Mouse (Mus musculus) lung, embryonic 14.5 days (tissue): ENCODE data around the gene D430041D05Rik. TPM values are rescaled to one million over a fixed set of nuclear protein-coding genes. Genes with fewer than 3 reads are reported as not detected.

Experiments
- ATAC-seq: fragments of 200-750 bp; cut with Nextera tagmentation; 2 replicates; pipeline ENCODE4 v1.8.0; 2017; ENCODE audit warnings: mild to moderate bottlenecking, moderate TSS enrichment, moderate library complexity; ENCODE audit not compliant: insufficient read depth
- DNase-seq: peaks from one replicate; pipeline ENCODE4 v3.0.0-alpha.2; 2015
- H3K27ac ChIP-seq: fragments of 300-500 bp; sonication (generic); 2 replicates; pipeline ENCODE4 v1.5.1; 2014; ENCODE audit warnings: low read depth, mild to moderate bottlenecking, moderate library complexity
- H3K27me3 ChIP-seq: fragments of 300-500 bp; sonication (generic); 2 replicates; pipeline ENCODE4 v1.6.1; 2014; ENCODE audit warnings: low read length, control low read depth; ENCODE audit not compliant: insufficient read depth
- H3K36me3 ChIP-seq: fragments of 300-500 bp; sonication (generic); 2 replicates; pipeline ENCODE4 v1.6.1; 2014; ENCODE audit warnings: control low read depth; ENCODE audit not compliant: insufficient read depth
- H3K4me1 ChIP-seq: fragments of 300-500 bp; sonication (generic); 2 replicates; pipeline ENCODE4 v1.6.1; 2014; ENCODE audit warnings: antibody characterized with exemption, control low read depth; ENCODE audit not compliant: insufficient read depth
- H3K4me2 ChIP-seq: fragments of 300-500 bp; sonication (generic); 2 replicates; pipeline ENCODE4 v1.6.1; 2014; ENCODE audit warnings: mild to moderate bottlenecking
- H3K4me3 ChIP-seq: fragments of 300-500 bp; sonication (generic); 2 replicates; pipeline ENCODE4 v1.5.1; 2014; ENCODE audit warnings: low read depth, low read length
- H3K9ac ChIP-seq: fragments of 300-500 bp; sonication (generic); 2 replicates; pipeline ENCODE4 v1.6.1; 2014
- H3K9me3 ChIP-seq: fragments of 300-500 bp; sonication (generic); 2 replicates; pipeline ENCODE4 v1.6.1; 2016; ENCODE audit warnings: low read depth, low read length, control low read depth
- CTCF ChIP-seq: IDR thresholded peaks from 2 replicates; pipeline ENCODE4 v1.5.1; 2016; ENCODE audit warnings: antibody characterized with exemption, low read depth
- WGBS: fragments of 180-500 bp; shearing (Covaris S2); extraction: QIAGEN DNeasy Blood & Tissue Kit; methylation state at CpG from one replicate; pipeline ENCODE4 v1.1.7; 2014; 5-methylcytosine and 5-hydroxymethylcytosine counted together
- polyA plus RNA-seq: library from polyadenylated mRNA; unstranded; fragments of >200 nt; fragmentation: Nextera tagmentation; extraction: Ambion mirVana; gene quantifications from 2 replicates; pipeline ENCODE4 v1.2.1, GENCODE M21; 2014

Gene D430041D05Rik
- polyA plus RNA-seq, 1 experiment from 2014 or later = 1.3 TPM

GRCm38 (mm10) chr2:104157831-104158230 lies 253.0 kb downstream of the D430041D05Rik start:
- ATAC-seq = no peak

DNA sequence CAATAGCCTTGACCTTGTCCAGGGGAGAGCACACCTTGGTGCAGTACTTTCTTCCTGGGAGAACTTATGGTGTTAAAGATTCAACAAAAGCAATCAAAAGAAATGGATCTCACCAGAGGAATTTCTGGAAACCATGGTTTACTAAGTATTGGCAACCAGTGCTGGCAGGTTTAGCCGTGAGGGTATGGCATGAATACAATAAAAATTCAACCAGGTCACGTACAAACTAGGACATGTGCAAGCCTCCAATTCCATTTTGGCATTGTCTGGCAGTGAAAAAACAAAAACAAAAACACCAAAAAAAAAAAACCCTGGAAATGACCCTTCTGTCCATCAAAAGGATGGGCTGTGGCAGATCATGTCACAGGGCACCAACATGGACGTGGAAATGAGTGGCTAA lies 256.9 kb downstream of the D430041D05Rik start:
- Histone ChIP-seq H3K27me3 (no peaks in the 10 kb centered on the region), H3K27ac (no peak overlapping the region), H3K36me3 (no peaks in the 10 kb centered on the region), H3K4me1 (no peaks in the 10 kb centered on the region), H3K4me3 (no peak overlapping the region), H3K9me3 (no peaks in the 10 kb centered on the region), H3K9ac (no peak overlapping the region), H3K4me2 (no peak overlapping the region)
- no peak for TF ChIP-seq CTCF
- WGBS = 74% methylated on average over 3 of the region's 3 CpGs
- ATAC-seq (no peak), DNase-seq (no peak)

More at GRCm38 (mm10) chr2:104157831-104158230, 253.0 kb downstream of the D430041D05Rik start:
- Histone ChIP-seq H3K4me3 (no peak overlapping the region), H3K36me3 (no peaks in the 10 kb centered on the region), H3K27me3 (no peaks in the 10 kb centered on the region), H3K4me2 (no peak overlapping the region), H3K9me3 (no peaks in the 10 kb centered on the region), H3K4me1 (no peaks in the 10 kb centered on the region), H3K9ac (no peak overlapping the region), H3K27ac (no peak overlapping the region)
- no peak for DNase-seq
- TF ChIP-seq CTCF = no peak
- 74% methylated on average over 4 of the region's 4 CpGs for WGBS

DNA sequence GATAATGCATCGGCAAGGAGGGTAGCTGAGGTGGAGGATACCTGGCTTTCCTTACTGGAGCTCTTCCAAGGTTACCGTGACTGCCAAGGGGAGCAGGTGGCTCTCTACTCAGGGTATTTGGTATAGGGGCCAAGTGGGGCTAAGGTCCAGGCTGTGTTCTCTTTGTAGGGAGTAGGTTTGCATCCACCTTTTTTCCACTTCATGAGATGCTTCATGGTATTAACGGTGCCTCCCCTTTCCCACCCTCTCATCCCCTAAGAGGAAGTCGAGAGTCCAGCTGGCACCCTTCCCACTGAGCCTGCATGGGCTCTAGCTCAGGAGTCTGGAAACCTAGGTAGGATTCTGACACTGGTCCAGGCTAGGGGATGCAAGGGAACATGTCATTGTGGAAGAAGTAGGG lies 257.5 kb downstream of the D430041D05Rik start:
- Histone ChIP-seq H3K9ac (no peak overlapping the region), H3K27me3 (no peaks in the 10 kb centered on the region), H3K4me1 (no peaks in the 10 kb centered on the region), H3K4me2 (no peak overlapping the region), H3K27ac (no peak overlapping the region), H3K36me3 (no peaks in the 10 kb centered on the region), H3K4me3 (no peak overlapping the region), H3K9me3 (no peaks in the 10 kb centered on the region)
- DNase-seq (no peak), ATAC-seq (no peak)
- WGBS = 78% methylated on average over 4 of the region's 4 CpGs
- TF ChIP-seq CTCF = no peak

GRCm38 (mm10) chr2:104150608-104151397 lies 260.0 kb downstream of the D430041D05Rik start:
- Histone ChIP-seq H3K27ac (no peak overlapping the region), H3K4me2 (no peak overlapping the region), H3K4me3 (no peak overlapping the region), H3K9me3 (no peaks in the 10 kb centered on the region), H3K4me1 (no peaks in the 10 kb centered on the region), H3K27me3 (no peaks in the 10 kb centered on the region), H3K9ac (no peak overlapping the region), H3K36me3 (no peaks in the 10 kb centered on the region)
- no peak for TF ChIP-seq CTCF
- WGBS = 80% methylated on average over 6 of the region's 6 CpGs
- ATAC-seq = no peak
- DNase-seq = no peak

DNA sequence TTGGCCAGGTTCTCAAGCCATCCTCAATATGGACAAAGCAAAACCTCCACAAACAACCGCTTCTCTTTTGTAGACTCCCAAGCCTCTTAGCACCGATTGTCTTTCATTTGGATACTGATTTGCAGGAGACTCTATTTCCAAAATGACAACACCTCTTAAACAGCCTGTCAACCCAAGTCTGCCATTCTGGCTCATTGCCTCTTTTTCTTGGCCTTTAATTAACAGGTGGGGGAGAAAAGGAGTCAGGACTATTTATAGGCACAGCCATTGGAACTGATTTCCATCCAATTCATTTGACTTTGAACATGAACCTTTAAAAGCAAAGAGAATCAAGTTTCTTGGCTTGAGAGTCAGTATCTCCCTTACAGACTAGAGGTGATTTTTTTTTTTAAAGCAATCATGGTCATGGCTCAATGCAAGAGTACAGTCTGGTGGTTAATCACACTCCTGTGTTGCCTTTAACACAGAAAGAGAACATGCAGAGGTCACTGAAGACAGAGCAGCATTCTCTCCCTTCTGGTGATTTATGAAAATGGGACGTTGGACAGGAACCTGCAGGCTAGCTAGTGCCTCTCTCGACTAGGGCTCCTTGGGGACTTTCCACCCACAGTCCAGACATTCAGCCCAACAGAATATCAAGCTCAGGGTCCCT lies 262.8 kb downstream of the D430041D05Rik start:
- Histone ChIP-seq H3K4me1 (no peaks in the 10 kb centered on the region), H3K9ac (no peak overlapping the region), H3K27me3 (no peaks in the 10 kb centered on the region), H3K27ac (no peak overlapping the region), H3K9me3 (no peaks in the 10 kb centered on the region), H3K4me3 (no peak overlapping the region), H3K36me3 (no peaks in the 10 kb centered on the region), H3K4me2 (no peak overlapping the region)
- no peak for TF ChIP-seq CTCF
- ATAC-seq (no peak), DNase-seq (no peak)
- 63% methylated on average over 4 of the region's 4 CpGs for WGBS

- Histone ChIP-seq H3K4me3 (no peak overlapping the region), H3K4me2 (no peak overlapping the region), H3K27ac (no peak overlapping the region), H3K27me3 (no peaks in the 10 kb centered on the region), H3K9ac (no peak overlapping the region), H3K9me3 (no peaks in the 10 kb centered on the region), H3K4me1 (no peaks in the 10 kb centered on the region), H3K36me3 (no peaks in the 10 kb centered on the region)
- DNase-seq (peak; percentile 26), ATAC-seq (no peak)
- TF ChIP-seq CTCF = 0 out of 2 replicates have a peak, but pooled peaks have one; percentile 3
- 72% methylated on average over 1 of the region's 1 CpGs for WGBS
Observed at GRCm38 (mm10) chr2:104145983-104146382, 264.8 kb downstream of the D430041D05Rik start.

DNA sequence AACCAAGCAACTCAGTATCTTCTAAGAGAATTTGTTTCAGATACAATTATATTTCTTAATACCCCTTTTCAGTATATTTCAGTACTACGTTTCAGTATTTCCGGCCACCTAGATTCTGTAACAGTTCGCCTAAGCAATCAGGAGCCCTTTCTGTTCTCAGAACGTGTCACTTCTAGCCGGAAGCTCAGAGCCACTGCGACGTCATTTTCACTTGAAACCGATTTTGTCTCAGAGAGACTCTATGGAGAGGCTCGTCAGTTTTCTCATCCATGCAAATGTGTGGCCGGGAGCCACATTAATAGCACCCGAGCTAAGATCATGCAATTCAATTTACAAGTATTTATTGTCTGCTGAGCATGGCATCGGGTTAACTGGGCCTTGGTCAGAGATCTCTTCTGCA lies 266.8 kb downstream of the D430041D05Rik start:
- DNase-seq (no peak), ATAC-seq (no peak)
- 82% methylated on average over 12 of the region's 12 CpGs for WGBS
- no peak for TF ChIP-seq CTCF
- H3K27ac ChIP-seq = no peak overlapping the region
- H3K4me2 ChIP-seq = no peak overlapping the region
- H3K36me3 ChIP-seq = no peaks in the 10 kb centered on the region
- no peaks in the 10 kb centered on the region for H3K27me3 ChIP-seq
- no peaks in the 10 kb centered on the region for H3K9me3 ChIP-seq
- no peak overlapping the region for H3K9ac ChIP-seq
- no peaks in the 10 kb centered on the region for H3K4me1 ChIP-seq
- H3K4me3 ChIP-seq = no peak overlapping the region
